15 mouse cellular contexts compared by ENCODE assay signal in genomic region chr14:54398921-54399382, GRCm38 (mm10). TPM values are rescaled to one million over a fixed set of nuclear protein-coding genes. Genes with fewer than 3 reads are reported as not detected.
DNase-seq lines count a peak whose midpoint lies in the region; ATAC-seq and TF ChIP-seq lines count a peak whose summit lies in the region.
"Had no signal": no experiment of that assay in that cellular context is flagged by ENCODE, and none has a peak within 500 bp of the region (broad histone marks: within the 10 kb centered on the region; RNA-seq: fewer than 3 reads in every experiment).

No protein-coding gene starts in this region.

- H3K9me3 ChIP-seq in heart, postnatal 0 days (replicated peaks; ENCODE audit: control insufficient read depth, low read length): no peaks in the 10 kb centered on the region
- no peaks in the 10 kb centered on the region for H3K9me3 ChIP-seq in ES-Bruce4 (replicated peaks; ENCODE audit: control insufficient read depth, insufficient read depth, low read length, poor library complexity, severe bottlenecking)
- no peaks in the 10 kb centered on the region for H3K9me3 ChIP-seq in liver, postnatal 0 days (ENCODE audit: low read length)
- H3K9me3 ChIP-seq in hindbrain, embryonic 16.5 days (ENCODE audit: control insufficient read depth, low read length): no peaks in the 10 kb centered on the region
- H3K9me3 ChIP-seq in forebrain, embryonic 14.5 days (replicated peaks; ENCODE audit: control insufficient read depth, low read length): no peaks in the 10 kb centered on the region
- H3K9me3 ChIP-seq: embryonic facial prominence, embryonic 10.5 days; forebrain, embryonic 10.5 days; heart, embryonic 13.5 days had no signal

- no peak for DNase-seq in heart, postnatal 0 days (ENCODE audit: low spot score)
- no peak for DNase-seq in heart, adult 18-20 months
- DNase-seq in kidney, adult 8-10 months: peak; percentile 73 to 76
- DNase-seq in liver, postnatal 0 days: no peak
- no peak for DNase-seq in lung, postnatal 10 days
- DNase-seq in forebrain, embryonic 14.5 days (ENCODE audit: low spot score): no peak
- DNase-seq: adrenal gland, postnatal 10 days; B cell, adult 2 months; cerebellum, adult 8-10 months; thymus, adult 18-20 months had no signal

- TF ChIP-seq POLR2A in ES-Bruce4 (IDR thresholded peaks at IDR 0.05; ENCODE audit: insufficient read depth, low read length): no peak

- no peak overlapping the region for H3K4me2 ChIP-seq in heart, postnatal 0 days (ENCODE audit: low read depth, low read length)
- no peak overlapping the region for H3K4me2 ChIP-seq in liver, postnatal 0 days (ENCODE audit: low read depth, low read length)
- H3K4me2 ChIP-seq in hindbrain, embryonic 16.5 days (ENCODE audit: low read length): no peak overlapping the region
- H3K4me2 ChIP-seq in forebrain, embryonic 14.5 days (ENCODE audit: low read length): no peak overlapping the region
- H3K4me2 ChIP-seq: heart, embryonic 13.5 days had no signal

- no peaks in the 10 kb centered on the region for H3K4me1 ChIP-seq in heart, postnatal 0 days (ENCODE audit: control insufficient read depth, insufficient read depth)
- H3K4me1 ChIP-seq in ES-Bruce4 (ENCODE audit: control insufficient read depth, insufficient read depth, low read length): no peaks in the 10 kb centered on the region
- no peaks in the 10 kb centered on the region for H3K4me1 ChIP-seq in liver, postnatal 0 days (ENCODE audit: insufficient read depth)
- H3K4me1 ChIP-seq in hindbrain, embryonic 16.5 days (ENCODE audit: control insufficient read depth, insufficient read depth, low read depth, low read length): no peaks in the 10 kb centered on the region
- H3K4me1 ChIP-seq in forebrain, embryonic 14.5 days (ENCODE audit: control insufficient read depth, insufficient read depth, low read length): no peaks in the 10 kb centered on the region

- no peak overlapping the region for H3K9ac ChIP-seq in heart, postnatal 0 days (replicated peaks; ENCODE audit: low read depth, low read length)
- H3K9ac ChIP-seq in ES-Bruce4 (ENCODE audit: low read depth, poor library complexity, severe bottlenecking): no peak overlapping the region
- H3K9ac ChIP-seq in liver, postnatal 0 days (replicated peaks): no peak overlapping the region
- H3K9ac ChIP-seq in hindbrain, embryonic 16.5 days (ENCODE audit: low read depth, low read length): no peak overlapping the region
- no peak overlapping the region for H3K9ac ChIP-seq in forebrain, embryonic 14.5 days (ENCODE audit: low read length)
- H3K9ac ChIP-seq: heart, embryonic 13.5 days had no signal

- WGBS in heart, postnatal 0 days: 64% methylated on average over 8 of the region's 8 CpGs
- WGBS in liver, postnatal 0 days (ENCODE audit: insufficient replicate concordance): 52% methylated on average over 8 of the region's 8 CpGs
- WGBS in hindbrain, embryonic 16.5 days: 63% methylated on average over 8 of the region's 8 CpGs
- 78% methylated on average over 8 of the region's 8 CpGs for WGBS in forebrain, embryonic 14.5 days

- no peak for TF ChIP-seq CTCF in heart, postnatal 0 days (IDR thresholded peaks at IDR 0.05; ENCODE audit: low read depth)
- no peak for TF ChIP-seq CTCF in ES-Bruce4 (IDR thresholded peaks at IDR 0.05; ENCODE audit: low read depth, low read length)
- no peak for TF ChIP-seq CTCF in liver, postnatal 0 days (IDR thresholded peaks at IDR 0.05; ENCODE audit: low read depth)

- H3K4me3 ChIP-seq in heart, postnatal 0 days (ENCODE audit: low read depth, low read length): no peak overlapping the region
- H3K4me3 ChIP-seq in ES-Bruce4 (ENCODE audit: low read depth, low read length): no peak overlapping the region
- no peak overlapping the region for H3K4me3 ChIP-seq in liver, postnatal 0 days (ENCODE audit: low read depth, low read length)
- H3K4me3 ChIP-seq in hindbrain, embryonic 16.5 days (ENCODE audit: low read length): no peak overlapping the region
- no peak overlapping the region for H3K4me3 ChIP-seq in forebrain, embryonic 14.5 days (ENCODE audit: low read depth, low read length)
- H3K4me3 ChIP-seq: embryonic facial prominence, embryonic 10.5 days; forebrain, embryonic 10.5 days; heart, embryonic 13.5 days had no signal

- no peak for ATAC-seq in heart, postnatal 0 days (ENCODE audit: insufficient read depth, low read depth)
- no peak for ATAC-seq in liver, postnatal 0 days
- ATAC-seq in hindbrain, embryonic 16.5 days: no peak
- ATAC-seq in forebrain, embryonic 14.5 days: no peak

- H3K36me3 ChIP-seq in heart, postnatal 0 days (replicated peaks; ENCODE audit: control insufficient read depth, insufficient read depth, low read length): 0 out of 2 replicates have a peak, but pooled peaks cover 6% of the 10 kb centered on the region
- peaks cover 71% of the 10 kb centered on the region for H3K36me3 ChIP-seq in ES-Bruce4 (ENCODE audit: control insufficient read depth, insufficient read depth, low read length, poor library complexity, severe bottlenecking)
- peaks cover 5% of the 10 kb centered on the region; the same call in 1 of the 2 replicates for H3K36me3 ChIP-seq in liver, postnatal 0 days (replicated peaks; ENCODE audit: insufficient read depth, low read length)
- H3K36me3 ChIP-seq in hindbrain, embryonic 16.5 days (ENCODE audit: control insufficient read depth, insufficient read depth, low read length): no peaks in the 10 kb centered on the region
- no peaks in the 10 kb centered on the region for H3K36me3 ChIP-seq in forebrain, embryonic 14.5 days (ENCODE audit: control insufficient read depth, insufficient read depth, low read length)
- H3K36me3 ChIP-seq: embryonic facial prominence, embryonic 10.5 days; forebrain, embryonic 10.5 days had no signal

- peak overlapping the region; percentile 7; the same call in 1 of the 2 replicates for H3K27ac ChIP-seq in heart, postnatal 0 days (ENCODE audit: low read depth)
- H3K27ac ChIP-seq in ES-Bruce4 (ENCODE audit: insufficient read depth, low read length): 0 out of 2 replicates have a peak overlapping the region, but pooled peaks have one; percentile 9
- peak overlapping the region; percentile 31; the same call in 1 of the 2 replicates for H3K27ac ChIP-seq in liver, postnatal 0 days (ENCODE audit: low read depth)
- no peak overlapping the region for H3K27ac ChIP-seq in hindbrain, embryonic 16.5 days (ENCODE audit: low read depth, low read length)
- H3K27ac ChIP-seq in forebrain, embryonic 14.5 days (ENCODE audit: low read depth, low read length): no peak overlapping the region
- H3K27ac ChIP-seq: embryonic facial prominence, embryonic 10.5 days; forebrain, embryonic 10.5 days; heart, embryonic 13.5 days had no signal

- TF ChIP-seq EP300 in heart, postnatal 0 days (IDR thresholded peaks at IDR 0.05; ENCODE audit: low read depth): no peak
- no peak for TF ChIP-seq EP300 in ES-Bruce4 (IDR thresholded peaks at IDR 0.05; ENCODE audit: insufficient read depth, low read depth, low read length)
- TF ChIP-seq EP300 in liver, postnatal 0 days (IDR thresholded peaks at IDR 0.05; ENCODE audit: low read depth): no peak

- H3K27me3 ChIP-seq in heart, postnatal 0 days (ENCODE audit: control insufficient read depth, insufficient read depth, low read length): no peaks in the 10 kb centered on the region
- H3K27me3 ChIP-seq in ES-Bruce4 (ENCODE audit: control insufficient read depth, insufficient read depth, low read length, poor library complexity, severe bottlenecking): no peaks in the 10 kb centered on the region
- H3K27me3 ChIP-seq in liver, postnatal 0 days (ENCODE audit: insufficient read depth, low read length): no peaks in the 10 kb centered on the region
- no peaks in the 10 kb centered on the region for H3K27me3 ChIP-seq in hindbrain, embryonic 16.5 days (replicated peaks; ENCODE audit: control insufficient read depth, insufficient read depth, low read length)
- H3K27me3 ChIP-seq in forebrain, embryonic 14.5 days (replicated peaks; ENCODE audit: control insufficient read depth, insufficient read depth, low read length): no peaks in the 10 kb centered on the region
- H3K27me3 ChIP-seq: heart, embryonic 13.5 days had no signal

RNA-seq across cellular contexts. Expression of gene Slc7a7, which starts 18.6 kb away (rescaled TPM):
- 11.3 and 16.6 TPM in 2 replicates for total RNA-seq in heart, postnatal 0 days (2014; rRNA removed; ENCODE audit: low replicate concordance)
- polyA plus RNA-seq in heart, postnatal 0 days (2015; fragmentation: Nextera tagmentation; extraction: Ambion mirVana): 6.7 and 8.9 TPM in 2 replicates
- total RNA-seq in heart, adult 18-20 months (2021): 1 to 10 TPM; 4.8 to 6.5 TPM
- polyA plus RNA-seq in ES-Bruce4 (2011; ENCODE audit: insufficient read depth, insufficient read length, low read depth, missing spikeins): 46.6 and 47.7 TPM in 2 replicates
- 5.0 and 5.1 TPM in 2 replicates for polyA plus RNA-seq in liver, postnatal 0 days (2015; fragmentation: Nextera tagmentation; extraction: Ambion mirVana)
- 4.9 and 5.9 TPM in 2 replicates for polyA plus RNA-seq in hindbrain, embryonic 16.5 days (2015; fragmentation: Nextera tagmentation; extraction: Ambion mirVana)
- polyA plus RNA-seq in forebrain, embryonic 14.5 days (2014; fragmentation: Nextera tagmentation; extraction: Ambion mirVana): 4.3 and 5.1 TPM in 2 replicates

RNA-seq across cellular contexts. Expression of gene Mrpl52, which starts 27.8 kb away (rescaled TPM):
- total RNA-seq in heart, postnatal 0 days (2014; rRNA removed; ENCODE audit: low replicate concordance): 132 and 145 TPM in 2 replicates
- polyA plus RNA-seq in heart, postnatal 0 days (2015; fragmentation: Nextera tagmentation; extraction: Ambion mirVana): 335 and 371 TPM in 2 replicates
- total RNA-seq in heart, adult 18-20 months (2021): 100 to 1,000 TPM; 122 to 150 TPM
- 114 and 115 TPM in 2 replicates for polyA plus RNA-seq in ES-Bruce4 (2011; ENCODE audit: insufficient read depth, insufficient read length, low read depth, missing spikeins)
- 261 and 284 TPM in 2 replicates for polyA plus RNA-seq in liver, postnatal 0 days (2015; fragmentation: Nextera tagmentation; extraction: Ambion mirVana)
- polyA plus RNA-seq in hindbrain, embryonic 16.5 days (2015; fragmentation: Nextera tagmentation; extraction: Ambion mirVana): 218 and 228 TPM in 2 replicates
- polyA plus RNA-seq in forebrain, embryonic 14.5 days (2014; fragmentation: Nextera tagmentation; extraction: Ambion mirVana): 274 and 289 TPM in 2 replicates

RNA-seq across cellular contexts. Expression of gene Mmp14, which starts 32.5 kb away (rescaled TPM):
- total RNA-seq in heart, postnatal 0 days (2014; rRNA removed; ENCODE audit: low replicate concordance): 59.9 and 73.2 TPM in 2 replicates
- polyA plus RNA-seq in heart, postnatal 0 days (2015; fragmentation: Nextera tagmentation; extraction: Ambion mirVana): 59.7 and 60.9 TPM in 2 replicates
- total RNA-seq in heart, adult 18-20 months (2021): 10 to 100 TPM; 12.4 to 15.3 TPM
- polyA plus RNA-seq in ES-Bruce4 (2011; ENCODE audit: insufficient read depth, insufficient read length, low read depth, missing spikeins): 50.4 and 60.7 TPM in 2 replicates
- 38.1 and 39.8 TPM in 2 replicates for polyA plus RNA-seq in liver, postnatal 0 days (2015; fragmentation: Nextera tagmentation; extraction: Ambion mirVana)
- 45.1 and 56.1 TPM in 2 replicates for polyA plus RNA-seq in hindbrain, embryonic 16.5 days (2015; fragmentation: Nextera tagmentation; extraction: Ambion mirVana)
- 48.2 and 51.5 TPM in 2 replicates for polyA plus RNA-seq in forebrain, embryonic 14.5 days (2014; fragmentation: Nextera tagmentation; extraction: Ambion mirVana)

RNA-seq across cellular contexts. Expression of gene Oxa1l, which starts 38.3 kb away (rescaled TPM):
- 136 and 152 TPM in 2 replicates for total RNA-seq in heart, postnatal 0 days (2014; rRNA removed; ENCODE audit: low replicate concordance)
- 99.3 and 109 TPM in 2 replicates for polyA plus RNA-seq in heart, postnatal 0 days (2015; fragmentation: Nextera tagmentation; extraction: Ambion mirVana)
- total RNA-seq in heart, adult 18-20 months (2021): 10 to 100 TPM; 82.6 to 90.6 TPM
- 86.1 and 96.4 TPM in 2 replicates for polyA plus RNA-seq in ES-Bruce4 (2011; ENCODE audit: insufficient read depth, insufficient read length, low read depth, missing spikeins)
- polyA plus RNA-seq in liver, postnatal 0 days (2015; fragmentation: Nextera tagmentation; extraction: Ambion mirVana): 27.4 and 28.9 TPM in 2 replicates
- 58.5 and 59.9 TPM in 2 replicates for polyA plus RNA-seq in hindbrain, embryonic 16.5 days (2015; fragmentation: Nextera tagmentation; extraction: Ambion mirVana)
- 47.8 and 59.0 TPM in 2 replicates for polyA plus RNA-seq in forebrain, embryonic 14.5 days (2014; fragmentation: Nextera tagmentation; extraction: Ambion mirVana)

Comparison
In these comparisons a context has a peak if more than half of its experiments do, and no peak if none do; other contexts are left out.
1. DNase-seq: peak in kidney, adult 8-10 months (2 of 2); none in heart, postnatal 0 days (single experiment), heart, adult 18-20 months (0 of 2), liver, postnatal 0 days (single experiment), lung, postnatal 10 days (single experiment) and forebrain, embryonic 14.5 days (single experiment).
2. H3K27ac ChIP-seq: peak in heart, postnatal 0 days (single experiment), ES-Bruce4 (single experiment) and liver, postnatal 0 days (single experiment); none in hindbrain, embryonic 16.5 days (single experiment) and forebrain, embryonic 14.5 days (single experiment).